Mouse (Mus musculus): Measurements from ENCODE around the gene Btnl2.

DNA sequence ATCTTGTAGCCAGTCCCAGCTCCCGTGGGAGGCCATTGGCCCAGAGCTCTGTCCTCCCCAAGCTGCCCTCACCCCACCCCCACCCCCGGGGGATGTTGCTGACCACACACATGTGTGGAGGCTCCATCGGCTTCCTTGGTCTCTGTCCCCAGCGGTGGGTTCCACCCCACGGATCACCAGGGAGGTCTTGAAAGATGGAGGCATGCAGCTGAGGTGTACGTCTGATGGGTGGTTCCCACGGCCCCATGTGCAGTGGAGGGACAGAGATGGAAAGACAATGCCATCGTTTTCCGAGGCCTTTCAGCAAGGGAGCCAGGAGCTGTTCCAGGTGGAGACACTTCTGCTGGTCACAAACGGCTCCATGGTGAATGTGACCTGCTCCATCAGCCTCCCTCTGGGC lies 10.4 kb downstream of the Btnl2 start:
- TF ChIP-seq RAD21 (IDR thresholded peaks at IDR 0.05; ENCODE audit: low read depth, low read length) (no peak), KAT2A (IDR thresholded peaks at IDR 0.05; ENCODE audit: insufficient replicate concordance, low read length) (no peak), CTCF (conservative IDR thresholded peaks at IDR 0.05 in 1 of 2, IDR thresholded peaks at IDR 0.05 in 1 of 2; ENCODE audit: low read depth in 2 of 2, low read length in 2 of 2) (no peak), E2F4 (IDR thresholded peaks at IDR 0.05; ENCODE audit: insufficient replicate concordance, low read depth, low read length) (no peak), POLR2A (IDR thresholded peaks at IDR 0.05; ENCODE audit: low read depth, low read length) (no peak), MYC (IDR thresholded peaks at IDR 0.05; ENCODE audit: low read depth, low read length) (no peak), POLR2AphosphoS2 (IDR thresholded peaks at IDR 0.05; ENCODE audit: low read depth, low read length) (no peak), MEF2A (IDR thresholded peaks at IDR 0.05; ENCODE audit: borderline replicate concordance, low read depth, low read length) (no peak), MAX (IDR thresholded peaks at IDR 0.05; ENCODE audit: low read length) (no peak)
